Mouse (Mus musculus): ENCODE data around the gene Ecm1. TPM values are rescaled to one million over a fixed set of nuclear protein-coding genes. Genes with fewer than 3 reads are reported as not detected.

The Ecm1 gene
- polyA plus RNA-seq, 1 experiment from 2014 or later, result 4.8 TPM

DNA sequence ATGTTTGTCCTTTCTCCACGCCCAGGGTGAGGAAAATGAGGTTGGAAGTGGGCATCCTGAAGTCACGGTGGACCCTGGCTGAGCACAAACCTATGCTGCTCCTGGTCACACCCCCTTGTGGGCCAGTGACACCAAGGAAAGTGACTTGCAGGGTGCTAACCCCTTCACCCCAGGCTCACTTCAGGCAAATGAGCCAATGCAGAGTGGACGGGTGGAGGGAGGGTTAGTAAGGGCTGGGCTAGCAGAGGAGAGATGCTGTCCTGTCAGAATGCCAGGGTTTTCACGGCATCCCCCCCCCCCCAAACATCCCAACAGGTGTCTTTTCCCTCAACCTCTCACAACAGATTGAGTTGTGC is 52.2 kb downstream of the Ecm1 start:
- H3K4me3 ChIP-seq, result peak overlapping the region; percentile 51
- H3K27ac ChIP-seq, result peak overlapping the region; percentile 33; the same call in 1 of the 2 replicates
- peak; percentile 4; the same call in 1 of the 2 replicates for ATAC-seq (ENCODE audit: low FRiP score, low read depth)
- 7% methylated on average over 4 of the region's 4 CpGs for WGBS
- H3K36me3 ChIP-seq, result no peaks in the 10 kb centered on the region; the same call in 1 of the 2 replicates
- no peaks in the 10 kb centered on the region for H3K27me3 ChIP-seq
- no peaks in the 10 kb centered on the region for H3K9me3 ChIP-seq
- peak overlapping the region; percentile 68; the same call in 1 of the 2 replicates for H3K9ac ChIP-seq
- peak overlapping the region; percentile 90 for H3K4me2 ChIP-seq (replicated peaks)
- H3K4me1 ChIP-seq, result peaks cover 44% of the 10 kb centered on the region

DNA sequence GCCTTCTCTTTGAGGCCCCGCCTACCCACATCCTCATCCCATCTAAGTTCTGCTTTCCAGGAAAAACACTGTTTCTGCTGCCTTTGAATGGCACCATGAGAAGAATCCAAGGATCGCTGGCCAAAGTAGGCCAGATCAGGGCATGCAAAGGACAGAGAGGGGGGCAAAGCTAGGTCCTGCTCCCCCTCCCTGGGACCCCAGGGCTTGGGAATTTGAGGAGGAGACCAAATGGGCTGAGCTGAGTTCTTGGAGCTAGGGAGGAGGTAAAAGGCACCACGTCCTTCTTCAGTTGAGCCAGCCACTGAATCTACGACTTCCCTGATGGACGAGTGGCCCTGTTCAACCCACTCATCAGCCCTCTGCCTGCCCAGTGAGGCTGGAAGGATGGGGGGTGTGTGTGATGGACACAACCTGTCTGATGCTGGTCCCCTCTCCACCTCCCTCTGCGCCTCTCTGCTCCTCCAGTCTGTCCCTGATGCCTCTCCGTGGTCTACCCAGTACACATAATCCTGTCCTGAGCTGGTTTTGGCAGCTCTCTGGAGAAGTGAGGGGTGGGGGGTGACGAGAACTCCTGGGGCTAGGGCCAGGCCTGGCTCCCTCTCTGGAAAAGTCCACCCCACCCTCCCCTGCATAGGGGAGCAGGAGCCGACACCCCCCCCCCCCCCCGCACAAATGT is 52.7 kb downstream of the Ecm1 start:
- Histone ChIP-seq H3K4me3 (no peak overlapping the region), H3K4me2 (replicated peaks) (peak overlapping the region; percentile 90), H3K27me3 (no peaks in the 10 kb centered on the region), H3K9ac (no peak overlapping the region), H3K4me1 (peaks cover 46% of the 10 kb centered on the region), H3K9me3 (no peaks in the 10 kb centered on the region), H3K36me3 (no peaks in the 10 kb centered on the region; the same call in 1 of the 2 replicates), H3K27ac (peak overlapping the region; percentile 58; the same call in 1 of the 2 replicates)
- 38% methylated on average over 10 of the region's 10 CpGs for WGBS
- ATAC-seq (ENCODE audit: low FRiP score, low read depth), result no peak

DNA sequence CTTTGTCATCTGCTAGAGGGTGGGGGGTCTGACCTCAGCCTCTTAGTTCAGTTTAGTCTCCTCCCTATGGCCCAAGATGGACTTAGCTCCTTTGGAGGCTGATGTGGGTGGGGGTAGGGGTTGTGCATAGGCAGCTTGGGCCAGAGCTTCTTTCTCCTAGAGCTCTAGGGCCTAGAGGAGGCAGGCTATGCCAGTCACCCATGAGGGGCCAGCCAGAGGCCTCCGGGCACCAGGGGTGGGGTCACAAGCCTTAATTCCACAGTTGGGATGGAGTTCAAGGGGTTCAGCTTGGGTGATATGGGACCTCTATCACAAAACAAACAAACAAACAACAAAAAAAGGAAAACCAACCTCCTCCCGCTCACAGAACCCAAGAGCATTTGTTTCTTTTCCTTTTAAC is 53.7 kb downstream of the Ecm1 start:
- Histone ChIP-seq H3K27me3 (no peaks in the 10 kb centered on the region), H3K4me3 (no peak overlapping the region), H3K4me2 (replicated peaks) (no peak overlapping the region), H3K36me3 (no peaks in the 10 kb centered on the region), H3K9me3 (no peaks in the 10 kb centered on the region), H3K27ac (no peak overlapping the region), H3K4me1 (peaks cover 55% of the 10 kb centered on the region), H3K9ac (no peak overlapping the region)
- WGBS, result 85% methylated on average over 2 of the region's 2 CpGs
- ATAC-seq (ENCODE audit: low FRiP score, low read depth), result no peak

DNA sequence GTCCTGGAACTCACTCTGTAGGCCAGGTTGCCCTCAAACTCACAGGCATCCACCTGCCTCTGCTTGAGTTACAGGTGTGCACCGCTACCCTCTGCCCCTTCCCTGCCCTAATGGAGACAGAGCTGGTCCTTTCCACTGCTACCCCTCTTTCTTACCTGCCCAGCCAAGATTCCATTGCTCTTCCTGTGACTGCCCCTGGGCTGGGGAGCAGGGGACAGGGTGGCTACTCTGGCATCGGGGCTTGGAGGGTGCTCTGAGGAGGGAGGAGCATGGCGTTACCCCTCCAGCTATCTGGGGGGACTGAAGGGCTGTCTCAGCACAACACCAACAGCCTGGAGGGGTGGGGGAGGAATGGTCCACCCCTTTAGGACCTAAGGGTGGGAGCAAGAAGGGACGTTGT is 54.1 kb downstream of the Ecm1 start:
- WGBS, result 93% methylated on average over 4 of the region's 4 CpGs
- H3K27ac ChIP-seq, result no peak overlapping the region

DNA sequence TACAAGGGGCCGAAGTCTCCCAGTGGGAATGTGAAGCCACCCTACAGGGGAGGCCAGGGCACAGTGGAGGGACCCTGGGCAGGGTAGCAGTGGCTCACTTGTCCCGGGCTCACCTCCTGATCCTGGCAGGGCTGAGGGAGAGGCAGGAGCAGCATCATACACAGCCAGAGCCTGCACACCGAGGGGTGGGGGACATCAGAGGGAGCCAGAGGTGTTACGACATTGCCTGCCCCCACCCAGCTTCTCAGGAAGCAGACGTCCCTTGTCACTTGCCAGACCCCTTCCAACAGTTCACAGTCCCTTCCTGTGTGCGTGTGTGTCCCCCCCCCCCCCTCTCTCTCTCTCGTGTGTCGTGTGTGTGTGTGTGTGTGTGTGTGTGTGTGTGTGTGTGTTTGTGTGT is 54.5 kb downstream of the Ecm1 start:
- 32% methylated on average over 5 of the region's 8 CpGs for whole genome bisulfite sequencing
- no peak for ATAC-seq (ENCODE audit: low FRiP score, low read depth)
- no peaks in the 10 kb centered on the region for H3K9me3 ChIP-seq
- H3K4me3 ChIP-seq, result no peak overlapping the region
- H3K27ac ChIP-seq, result no peak overlapping the region
- peaks cover 1% of the 10 kb centered on the region for H3K36me3 ChIP-seq
- H3K4me1 ChIP-seq, result peaks cover 56% of the 10 kb centered on the region
- H3K27me3 ChIP-seq, result no peaks in the 10 kb centered on the region
- no peak overlapping the region for H3K9ac ChIP-seq
- no peak overlapping the region for H3K4me2 ChIP-seq (replicated peaks)

More for the DNA sequence above, 54.1 kb downstream of the Ecm1 start:
- ATAC-seq (ENCODE audit: low FRiP score, low read depth), result no peak
- Histone ChIP-seq H3K9ac (no peak overlapping the region), H3K9me3 (no peaks in the 10 kb centered on the region), H3K4me3 (no peak overlapping the region), H3K36me3 (no peaks in the 10 kb centered on the region), H3K27me3 (no peaks in the 10 kb centered on the region), H3K4me2 (replicated peaks) (no peak overlapping the region), H3K4me1 (peaks cover 56% of the 10 kb centered on the region)

Small RNA genes within 50 kb of the gene (microRNA-seq; reads per million reads assigned to microRNA genes)
- 0.52 reads per million for gene Mir7014

Other genes with a start within 250 kb of the Ecm1 start
- 32.7 and 37.8 TPM in 2 replicates for gene Ctsk, start 240.3 kb downstream of the Ecm1 start, polyA plus RNA-seq (2015; fragmentation: Nextera tagmentation; extraction: Ambion mirVana)
- 12.0 and 14.4 TPM in 2 replicates for gene Ctss, start 212.8 kb downstream of the Ecm1 start, polyA plus RNA-seq (2015; fragmentation: Nextera tagmentation; extraction: Ambion mirVana)
- gene Hormad1, start 179.9 kb downstream of the Ecm1 start, polyA plus RNA-seq (2015; fragmentation: Nextera tagmentation; extraction: Ambion mirVana), result not detected in 2 replicates
- gene Golph3l, start 150.6 kb downstream of the Ecm1 start, polyA plus RNA-seq (2015; fragmentation: Nextera tagmentation; extraction: Ambion mirVana), result 32.3 and 33.6 TPM in 2 replicates
- 86.8 and 91.5 TPM in 2 replicates for gene Ensa, start 114.6 kb downstream of the Ecm1 start, polyA plus RNA-seq (2015; fragmentation: Nextera tagmentation; extraction: Ambion mirVana)
- 42.3 and 43.4 TPM in 2 replicates for gene Mcl1, start 80.8 kb downstream of the Ecm1 start, polyA plus RNA-seq (2015; fragmentation: Nextera tagmentation; extraction: Ambion mirVana)
- 2.7 and 4.1 TPM in 2 replicates for gene Adamtsl4, start 51.7 kb downstream of the Ecm1 start, polyA plus RNA-seq (2015; fragmentation: Nextera tagmentation; extraction: Ambion mirVana)
- 47.6 and 47.8 TPM in 2 replicates for gene Tars2, start 20.6 kb upstream of the Ecm1 start, polyA plus RNA-seq (2015; fragmentation: Nextera tagmentation; extraction: Ambion mirVana)
- gene Rprd2, start 79.3 kb upstream of the Ecm1 start, polyA plus RNA-seq (2015; fragmentation: Nextera tagmentation; extraction: Ambion mirVana), result 22.3 and 24.5 TPM in 2 replicates
- gene Prpf3, start 116.3 kb upstream of the Ecm1 start, polyA plus RNA-seq (2015; fragmentation: Nextera tagmentation; extraction: Ambion mirVana), result 52.3 and 62.3 TPM in 2 replicates
- 311 and 318 TPM in 2 replicates for gene Mrps21, start 131.9 kb upstream of the Ecm1 start, polyA plus RNA-seq (2015; fragmentation: Nextera tagmentation; extraction: Ambion mirVana)
- 9.7 and 10.2 TPM in 2 replicates for gene Ciart, start 142.7 kb upstream of the Ecm1 start, polyA plus RNA-seq (2015; fragmentation: Nextera tagmentation; extraction: Ambion mirVana)
- 14.5 and 16.1 TPM in 2 replicates for gene BC028528, start 152.4 kb upstream of the Ecm1 start, polyA plus RNA-seq (2015; fragmentation: Nextera tagmentation; extraction: Ambion mirVana)
- gene Aph1a, start 154.4 kb upstream of the Ecm1 start, polyA plus RNA-seq (2015; fragmentation: Nextera tagmentation; extraction: Ambion mirVana), result 30.2 and 30.9 TPM in 2 replicates
- gene Car14, start 165.1 kb upstream of the Ecm1 start, polyA plus RNA-seq (2015; fragmentation: Nextera tagmentation; extraction: Ambion mirVana), result 36.8 and 37.0 TPM in 2 replicates
- 231 and 249 TPM in 2 replicates for gene Anp32e, start 189.7 kb upstream of the Ecm1 start, polyA plus RNA-seq (2015; fragmentation: Nextera tagmentation; extraction: Ambion mirVana)

All from limb, embryonic 13.5 days (tissue).